Mouse (Mus musculus) heart, embryonic 14.5 days (tissue): ENCODE data around the gene Tas2r137. TPM values are rescaled to one million over a fixed set of nuclear protein-coding genes. Genes with fewer than 3 reads are reported as not detected.

Experiments
- polyA plus RNA-seq: library from polyadenylated mRNA; unstranded; fragments of >200 nt; fragmentation: Nextera tagmentation; extraction: Ambion mirVana; gene quantifications from 2 replicates; pipeline ENCODE4 v1.2.1, GENCODE M21; 2014

Tas2r137 gene
- polyA plus RNA-seq, 1 experiment from 2014 or later, result not detected

Other genes with a start within 250 kb of the Tas2r137 start
- gene Agk, start 166.1 kb upstream of the Tas2r137 start, polyA plus RNA-seq, result 43.7 and 47.0 TPM in 2 replicates
- gene E330009J07Rik, start 55.1 kb upstream of the Tas2r137 start, polyA plus RNA-seq, result 3.5 and 3.6 TPM in 2 replicates
- gene Wee2, start 52.1 kb upstream of the Tas2r137 start, polyA plus RNA-seq, result not detected in 2 replicates
- 97.5 and 105 TPM in 2 replicates for gene Ssbp1, start 19.9 kb upstream of the Tas2r137 start, polyA plus RNA-seq
- gene Tas2r108, start 2.3 kb downstream of the Tas2r137 start, polyA plus RNA-seq, result not detected in 2 replicates
- gene Prss37, start 28.3 kb downstream of the Tas2r137 start, polyA plus RNA-seq, result not detected in 2 replicates
- gene Olfr461, start 63.8 kb downstream of the Tas2r137 start, polyA plus RNA-seq, result not detected in 2 replicates
- gene Olfr460, start 78.3 kb downstream of the Tas2r137 start, polyA plus RNA-seq, result not detected in 2 replicates
- gene Clec5a, start 94.6 kb downstream of the Tas2r137 start, polyA plus RNA-seq, result 0.77 and 1.3 TPM in 2 replicates
- not detected in 2 replicates for gene Tas2r138, start 122.1 kb downstream of the Tas2r137 start, polyA plus RNA-seq
- gene Mgam, start 137.6 kb downstream of the Tas2r137 start, polyA plus RNA-seq, result 0.11 TPM in 1 of 2 replicates, not detected in the other